Mouse (Mus musculus) megakaryocyte, embryonic 14.5 days (primary cell): ENCODE measurements at regions not wholly inside any gene's neighbourhood (a gene's known extent, or its start where the extent isn't known, plus 50 kb on each side); places are given as distances from the start of the nearest gene placed in this dataset.
"Not testable (repeated sequence)": the region's sequence is repeated elsewhere in the genome, so short reads cannot be mapped to it uniquely, and the experiment has no call there.

Experiments used
- H3K27me3 ChIP-seq: replicated peaks from 2 replicates; pipeline ENCODE3; 2012; ENCODE audit warnings: inconsistent platforms
- H3K36me3 ChIP-seq: replicated peaks from 2 replicates; pipeline ENCODE3; 2012; ENCODE audit warnings: low read length, inconsistent platforms, mixed read lengths
- H3K4me1 ChIP-seq: 2 replicates; pipeline ENCODE4 v1.6.1; 2012; ENCODE audit warnings: inconsistent platforms
- H3K4me3 ChIP-seq: replicated peaks from 2 replicates; pipeline ENCODE3; 2012; ENCODE audit warnings: moderate library complexity, mild to moderate bottlenecking, inconsistent platforms
- H3K9me3 ChIP-seq: 2 replicates; pipeline ENCODE4 v1.6.1; 2012; ENCODE audit warnings: inconsistent platforms
- FLI1 ChIP-seq: IDR thresholded peaks from 2 replicates; pipeline ENCODE4 v1.6.1; 2012; ENCODE audit warnings: low read length, inconsistent platforms, mixed read lengths
- GATA1 ChIP-seq: IDR thresholded peaks from 3 replicates; pipeline ENCODE4 v1.6.1; 2012; ENCODE audit warnings: mixed read lengths, low read length, inconsistent platforms, borderline replicate concordance

DNA sequence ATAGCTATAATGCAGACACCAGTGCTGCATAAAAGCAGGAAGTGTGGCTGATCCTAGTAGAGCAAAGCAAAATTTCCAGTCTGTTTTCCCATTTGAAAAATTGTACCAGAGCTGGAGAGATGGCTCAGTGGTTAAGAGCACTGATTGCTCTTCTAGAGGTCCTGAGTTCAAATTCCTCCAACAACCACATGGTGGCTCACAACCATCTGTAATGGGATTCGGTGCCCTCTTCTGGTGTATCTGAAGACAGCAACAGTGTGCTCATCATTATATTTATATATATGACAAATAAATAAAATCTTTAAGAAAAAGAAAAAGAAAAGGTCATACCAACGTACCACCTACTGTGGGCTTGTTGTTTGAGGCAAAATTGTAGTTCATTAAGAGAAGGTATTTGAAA is 144.1 kb upstream of the Rxfp2 start:
- Histone ChIP-seq H3K4me3 (no peak overlapping the region), H3K4me1 (no peaks in the 10 kb centered on the region), H3K27me3 (no peaks in the 10 kb centered on the region), H3K9me3 (peaks cover 6% of the 10 kb centered on the region; the same call in 1 of the 2 replicates), H3K36me3 (no peaks in the 10 kb centered on the region)
- TF ChIP-seq GATA1 (no peak), FLI1 (no peak)

DNA sequence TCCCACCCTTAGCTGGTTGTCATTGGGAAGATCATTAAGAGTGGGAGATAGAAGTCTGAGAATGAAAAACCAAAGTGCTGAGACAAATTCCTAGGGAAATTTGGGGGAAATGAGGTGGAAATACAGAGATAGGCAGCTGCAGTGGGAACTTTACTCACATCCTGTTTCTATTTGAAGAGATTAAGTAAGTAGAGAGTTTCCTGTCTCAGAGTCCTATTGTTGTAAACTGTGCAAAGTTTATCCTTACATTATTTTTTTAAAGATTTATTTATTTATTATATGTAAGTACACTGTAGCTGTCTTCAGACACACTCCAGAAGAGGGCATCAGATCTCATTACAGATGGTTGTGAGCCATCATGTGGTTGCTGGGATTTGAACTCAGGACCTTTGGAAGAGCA is 126.0 kb upstream of the Rxfp2 start:
- H3K36me3 ChIP-seq, H3K27me3 ChIP-seq, H3K4me1 ChIP-seq, H3K4me3 ChIP-seq: not testable (repeated sequence)
- H3K9me3 ChIP-seq, result peaks cover 11% of the 10 kb centered on the region

DNA sequence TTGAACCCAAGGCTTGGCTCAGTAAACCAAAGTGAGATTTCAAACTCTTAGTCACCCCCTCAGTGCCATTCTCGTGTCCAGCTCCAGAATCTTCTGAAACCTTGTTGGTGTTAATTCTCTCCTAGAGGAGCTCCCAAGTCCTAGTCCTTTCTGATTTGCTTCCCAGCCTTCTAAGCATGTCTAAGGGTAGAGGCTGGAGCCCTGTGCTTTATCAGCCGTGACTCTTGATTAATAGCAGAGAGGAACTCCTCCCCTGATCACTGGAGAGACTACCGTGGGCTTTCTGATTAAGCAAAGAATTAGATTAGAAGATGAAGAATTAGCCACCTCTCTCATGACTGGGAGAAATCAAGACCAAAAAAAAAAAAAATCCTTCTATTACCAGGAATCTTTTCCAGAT is 111.5 kb upstream of the Rxfp2 start:
- TF ChIP-seq FLI1 (no peak), GATA1 (no peak)
- Histone ChIP-seq H3K36me3 (no peaks in the 10 kb centered on the region), H3K27me3 (no peaks in the 10 kb centered on the region), H3K9me3 (peaks cover 8% of the 10 kb centered on the region), H3K4me3 (no peak overlapping the region), H3K4me1 (no peaks in the 10 kb centered on the region)

DNA sequence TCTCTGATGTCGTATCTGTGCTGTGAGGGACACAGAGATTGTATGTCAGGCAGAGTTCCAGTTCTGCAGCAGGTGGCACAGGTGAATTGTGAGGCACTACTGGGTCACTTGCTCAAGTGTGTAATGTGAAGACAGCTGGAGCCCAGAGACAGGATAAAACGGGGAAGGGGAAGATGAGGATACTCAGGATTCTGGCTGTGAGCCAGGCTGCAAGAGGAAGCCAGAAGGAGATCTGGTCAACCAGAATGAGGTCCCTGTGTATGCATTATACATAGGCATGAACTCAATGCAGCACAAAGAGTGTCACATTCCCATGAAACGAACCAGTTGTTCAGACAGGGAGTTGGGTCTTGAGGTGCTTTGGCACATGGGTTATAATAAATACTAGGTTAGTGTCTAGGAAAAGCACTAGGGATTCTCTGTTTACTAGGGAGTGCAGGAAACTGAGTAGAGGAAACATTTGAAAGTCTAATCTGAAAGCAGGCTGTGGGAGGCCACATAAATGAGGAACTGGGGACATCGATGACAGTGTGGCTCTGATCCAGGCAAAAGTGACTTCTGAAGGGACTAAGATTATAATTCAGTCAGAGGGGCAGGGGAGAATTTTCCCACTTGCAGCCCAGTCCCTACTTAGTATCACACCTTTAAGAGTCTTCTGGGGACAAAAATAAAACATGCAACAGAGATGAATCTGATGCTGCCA is 109.9 kb upstream of the Rxfp2 start:
- Histone ChIP-seq H3K9me3 (peaks cover 13% of the 10 kb centered on the region), H3K36me3 (no peaks in the 10 kb centered on the region), H3K4me1 (no peaks in the 10 kb centered on the region), H3K27me3 (no peaks in the 10 kb centered on the region), H3K4me3 (no peak overlapping the region)
- TF ChIP-seq GATA1 (no peak), FLI1 (no peak)

DNA sequence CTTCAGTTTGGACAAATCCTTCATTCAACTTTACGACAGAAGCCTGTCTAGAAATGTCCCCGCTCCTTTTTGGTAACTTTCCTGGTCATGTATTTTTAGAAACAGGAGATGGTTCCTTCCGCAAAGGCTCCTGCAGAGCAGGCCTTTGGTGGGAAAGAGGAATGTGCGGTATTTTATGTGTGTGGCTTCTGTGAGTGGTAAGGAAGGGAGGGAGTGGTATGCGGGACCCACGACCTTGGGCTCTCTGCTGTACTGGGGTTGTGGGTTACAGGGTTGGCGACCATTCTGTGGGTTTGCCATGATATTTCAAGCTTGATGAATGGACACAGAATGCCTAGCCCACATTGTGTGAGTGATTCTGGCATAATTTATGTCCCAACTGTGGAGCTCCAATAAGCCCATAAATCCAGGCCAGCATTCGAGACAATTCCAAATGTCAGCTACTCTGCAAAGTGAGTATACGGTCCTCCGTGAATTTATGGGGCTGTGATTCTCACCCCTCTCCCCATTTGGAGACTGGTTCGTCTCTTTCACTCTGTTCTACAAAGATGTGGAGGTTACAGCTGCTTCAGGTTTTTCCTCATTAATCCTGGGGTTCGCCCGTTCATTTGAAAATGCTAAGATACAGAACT is 109.3 kb upstream of the Rxfp2 start:
- H3K27me3 ChIP-seq, result no peaks in the 10 kb centered on the region
- no peak overlapping the region for H3K4me3 ChIP-seq
- H3K36me3 ChIP-seq, result no peaks in the 10 kb centered on the region
- H3K4me1 ChIP-seq, result no peaks in the 10 kb centered on the region
- TF ChIP-seq GATA1 (no peak), FLI1 (no peak)
- H3K9me3 ChIP-seq, result peaks cover 13% of the 10 kb centered on the region

- no peak overlapping the region for H3K4me3 ChIP-seq
- H3K36me3 ChIP-seq, result no peaks in the 10 kb centered on the region
These were observed 108.5 kb upstream of the Rxfp2 start for GRCm38 (mm10) chr5:149909971-149910370.

GRCm38 (mm10) chr5:149911968-149912367 is 106.5 kb upstream of the Rxfp2 start:
- TF ChIP-seq GATA1 (no peak), FLI1 (no peak)

More at GRCm38 (mm10) chr5:149909971-149910370, 108.5 kb upstream of the Rxfp2 start:
- Histone ChIP-seq H3K9me3 (peaks cover 13% of the 10 kb centered on the region), H3K27me3 (no peaks in the 10 kb centered on the region), H3K4me1 (no peaks in the 10 kb centered on the region)
- no peak for TF ChIP-seq FLI1
- TF ChIP-seq GATA1, result no peak

DNA sequence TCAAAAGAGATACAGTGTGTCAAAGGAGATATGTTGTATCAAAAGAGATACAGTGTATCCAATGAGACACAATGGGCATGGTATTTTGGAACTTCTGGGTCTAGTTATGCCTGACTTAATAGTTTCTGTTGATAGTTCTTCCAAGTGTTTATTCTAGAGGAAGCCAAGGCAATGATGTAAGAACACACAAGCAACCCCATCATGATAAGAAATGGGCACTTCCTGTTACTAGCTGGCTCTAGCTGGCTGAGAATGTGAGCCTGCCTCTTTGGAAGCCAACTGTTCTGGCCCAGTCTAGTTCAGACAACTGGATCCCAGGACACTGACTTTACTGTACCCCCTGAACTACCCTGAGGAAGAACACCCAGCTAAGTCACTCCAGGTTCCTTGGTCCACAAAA is 102.7 kb upstream of the Rxfp2 start:
- H3K4me1 ChIP-seq, result no peaks in the 10 kb centered on the region
- H3K9me3 ChIP-seq, result peaks cover 13% of the 10 kb centered on the region
- H3K36me3 ChIP-seq, result no peaks in the 10 kb centered on the region
- H3K4me3 ChIP-seq, result no peak overlapping the region
- H3K27me3 ChIP-seq, result no peaks in the 10 kb centered on the region
- no peak for TF ChIP-seq GATA1
- TF ChIP-seq FLI1, result no peak

More at GRCm38 (mm10) chr5:149911968-149912367, 106.5 kb upstream of the Rxfp2 start:
- Histone ChIP-seq H3K36me3 (no peaks in the 10 kb centered on the region), H3K4me3 (no peak overlapping the region), H3K9me3 (peaks cover 13% of the 10 kb centered on the region), H3K4me1 (no peaks in the 10 kb centered on the region), H3K27me3 (no peaks in the 10 kb centered on the region)

- no peak for TF ChIP-seq GATA1
- TF ChIP-seq FLI1, result no peak
- Histone ChIP-seq H3K9me3 (peaks cover 14% of the 10 kb centered on the region), H3K27me3 (no peaks in the 10 kb centered on the region), H3K36me3 (no peaks in the 10 kb centered on the region), H3K4me1 (no peaks in the 10 kb centered on the region), H3K4me3 (no peak overlapping the region)
These were observed 101.1 kb upstream of the Rxfp2 start for GRCm38 (mm10) chr5:149917374-149917773.

DNA sequence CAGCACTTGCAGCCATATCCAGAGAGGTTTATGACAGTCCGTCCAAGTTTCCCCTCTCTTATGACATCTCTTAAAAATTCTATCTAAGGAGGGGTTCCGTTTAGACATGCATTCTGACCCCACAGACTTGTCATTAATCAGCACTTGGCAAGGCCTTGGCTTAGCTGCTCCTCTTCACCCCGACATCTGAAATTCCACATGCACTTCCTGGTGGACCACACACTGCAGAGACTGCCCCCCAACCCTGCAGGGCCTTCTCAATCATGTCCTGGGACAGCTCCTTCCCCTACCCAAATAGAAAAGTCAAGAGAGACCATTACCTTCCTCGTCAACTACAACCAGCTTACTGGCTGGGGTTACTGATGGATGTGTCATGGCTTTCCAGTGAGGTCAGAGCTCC is 99.4 kb upstream of the Rxfp2 start:
- Histone ChIP-seq H3K36me3 (no peaks in the 10 kb centered on the region), H3K9me3 (peaks cover 8% of the 10 kb centered on the region; the same call in 1 of the 2 replicates), H3K27me3 (no peaks in the 10 kb centered on the region), H3K4me3 (no peak overlapping the region), H3K4me1 (no peaks in the 10 kb centered on the region)
- no peak for TF ChIP-seq FLI1
- TF ChIP-seq GATA1, result no peak
